Mouse (Mus musculus) heart, postnatal 36 days (tissue): ENCODE results near the gene Syne3. TPM values are rescaled to one million over a fixed set of nuclear protein-coding genes. Genes with fewer than 3 reads are reported as not detected.
A peak's percentile ranks its signal among the peaks of the same experiment; 100 is the strongest.

Experiments used
- DNase-seq, 2 experiments: peaks; one replicate each; pipeline ENCODE4 v3.0.0; 2021 to 2022
- intact Hi-C: fragments of 180-260 bp; cut with DNase I; formaldehyde crosslinking; loops from one replicate; pipeline ENCODE4 v1.15.1; 2025
- total RNA-seq, 2 experiments: library from RNA; stranded (reverse); gene quantifications; 2 replicates each; pipeline ENCODE4 v1.2.3; 2021

Gene Syne3
- total RNA-seq, 2 experiments from 2014 or later, result 7.2 to 7.8 TPM

GRCm38 (mm10) chr12:105002340-105003132 is 7.1 kb downstream of the Syne3 start:
- intact Hi-C loops, result no loop called here
- DNase-seq, result no peak

- intact Hi-C loops, result no loop called here
- no peak for DNase-seq
Observed at GRCm38 (mm10) chr12:105001317-105001716, 8.3 kb downstream of the Syne3 start.

- no peak for DNase-seq
- intact Hi-C loops, result no loop called here
Observed at GRCm38 (mm10) chr12:105000487-105001283, 8.9 kb downstream of the Syne3 start.

- intact Hi-C loops, result no loop called here
- DNase-seq, result no peak
Observed at GRCm38 (mm10) chr12:104999171-104999570, 10.4 kb downstream of the Syne3 start.

GRCm38 (mm10) chr12:104998541-104998940 is 11.1 kb downstream of the Syne3 start:
- intact Hi-C loops, result no loop called here
- DNase-seq, result no peak

- intact Hi-C loops, result no loop called here
- DNase-seq, result no peak
Observed at GRCm38 (mm10) chr12:104997641-104998293, 11.8 kb downstream of the Syne3 start.

- intact Hi-C loops, result no loop called here
- DNase-seq, result no peak
Observed at GRCm38 (mm10) chr12:104997159-104997558, 12.4 kb downstream of the Syne3 start.

- intact Hi-C loops, result no loop called here
- DNase-seq, result no peak
Observed at GRCm38 (mm10) chr12:104996012-104996728, 13.4 kb downstream of the Syne3 start.

GRCm38 (mm10) chr12:104995259-104995876 is 14.2 kb downstream of the Syne3 start:
- no peak for DNase-seq
- intact Hi-C loops, result no loop called here

- DNase-seq, result peak; percentile 64 to 65
- intact Hi-C loops, result no loop called here
Observed at GRCm38 (mm10) chr12:104992838-104993237, 16.8 kb downstream of the Syne3 start.

GRCm38 (mm10) chr12:104992123-104992741 is 17.4 kb downstream of the Syne3 start:
- intact Hi-C loops, result no loop called here
- DNase-seq, result peak; percentile 26 to 40

- intact Hi-C loops, result no loop called here
- DNase-seq, result peak; percentile 37 to 39
Observed at GRCm38 (mm10) chr12:104990741-104991454, 18.7 kb downstream of the Syne3 start.

- DNase-seq, result no peak
- intact Hi-C loops, result loop anchor here (5.0 kb wide), 1 partner anchor 36 kb away; no protein-coding TSS in a partner anchor
Observed at GRCm38 (mm10) chr12:104987936-104988335, 21.7 kb downstream of the Syne3 start.

GRCm38 (mm10) chr12:104986781-104987180 is 22.8 kb downstream of the Syne3 start:
- DNase-seq, result no peak

GRCm38 (mm10) chr12:104986001-104986400 is 23.6 kb downstream of the Syne3 start:
- DNase-seq, result no peak

More at GRCm38 (mm10) chr12:104986781-104987180, 22.8 kb downstream of the Syne3 start:
- intact Hi-C loops, result loop anchor here (5.0 kb wide), 1 partner anchor 34 kb away; no protein-coding TSS in a partner anchor

GRCm38 (mm10) chr12:104985088-104985487 is 24.5 kb downstream of the Syne3 start:
- DNase-seq, result no peak
- intact Hi-C loops, result loop anchor here (5.0 kb wide), 1 partner anchor 33 kb away; no protein-coding TSS in a partner anchor

More at GRCm38 (mm10) chr12:104986001-104986400, 23.6 kb downstream of the Syne3 start:
- intact Hi-C loops, result loop anchor here (5.0 kb wide), 1 partner anchor 34 kb away; no protein-coding TSS in a partner anchor

GRCm38 (mm10) chr12:104983476-104983875 is 26.1 kb downstream of the Syne3 start:
- DNase-seq, result peak in 1 of 2 experiments; percentile 38
- intact Hi-C loops, result no loop called here

- no peak for DNase-seq
- intact Hi-C loops, result no loop called here
Observed at GRCm38 (mm10) chr12:104978943-104979723, 30.5 kb downstream of the Syne3 start.
